Mouse (Mus musculus): Measurements from ENCODE around the gene Slc20a1.
A peak's percentile ranks its signal among the peaks of the same experiment; 100 is the strongest.

DNA sequence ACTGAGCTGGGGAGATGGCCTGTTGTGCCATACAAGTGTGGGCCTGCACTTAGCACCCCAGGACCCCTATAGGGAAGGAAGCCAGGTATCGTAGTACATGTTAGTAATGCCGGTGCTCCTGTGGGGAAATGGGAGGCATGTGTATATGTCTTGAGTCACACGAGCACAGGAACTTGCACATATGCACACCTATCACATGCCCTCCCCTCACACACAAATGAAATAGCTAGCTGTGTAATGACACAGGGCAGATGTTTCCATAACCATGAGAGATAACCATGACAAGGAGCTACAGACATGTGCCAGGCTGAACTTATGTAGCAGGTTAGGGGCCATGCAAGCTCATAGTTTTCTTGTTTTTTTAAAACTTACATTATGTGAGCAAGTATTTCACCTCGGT, 44.4 kb downstream of the Slc20a1 start:
- TF ChIP-seq EP300 (IDR thresholded peaks at IDR 0.05; ENCODE audit: low read depth) (peak; percentile 47; the same call in 1 of the 2 replicates), CTCF (IDR thresholded peaks at IDR 0.05; ENCODE audit: low read depth) (no peak)
